Mouse (Mus musculus) embryonic facial prominence, embryonic 12.5 days (tissue): Measurements from ENCODE around the gene Zfp787. TPM values are rescaled to one million over a fixed set of nuclear protein-coding genes. Genes with fewer than 3 reads are reported as not detected.
"Not testable (repeated sequence)": the region's sequence is repeated elsewhere in the genome, so short reads cannot be mapped to it uniquely, and the experiment has no call there.

ENCODE experiments used
- ATAC-seq: fragments of 200-750 bp; cut with Nextera tagmentation; 2 replicates; pipeline ENCODE4 v1.8.0; 2017; ENCODE audit not compliant: insufficient number of reproducible peaks, insufficient read depth, low FRiP score, low TSS enrichment
- H3K27ac ChIP-seq: fragments of 300-500 bp; sonication (generic); 2 replicates; pipeline ENCODE4 v1.5.1; 2016; ENCODE audit warnings: mild to moderate bottlenecking
- H3K27me3 ChIP-seq: fragments of 300-500 bp; sonication (generic); 2 replicates; pipeline ENCODE4 v1.6.1; 2016; ENCODE audit warnings: mild to moderate bottlenecking, moderate library complexity
- H3K36me3 ChIP-seq: fragments of 300-500 bp; sonication (generic); 2 replicates; pipeline ENCODE4 v1.6.1; 2016; ENCODE audit warnings: mild to moderate bottlenecking
- H3K4me1 ChIP-seq: fragments of 300-500 bp; sonication (generic); 2 replicates; pipeline ENCODE4 v1.6.1; 2016
- H3K4me2 ChIP-seq: fragments of 300-500 bp; sonication (generic); replicated peaks from 2 replicates; pipeline ENCODE4 v1.6.1; 2016; ENCODE audit warnings: mild to moderate bottlenecking, moderate library complexity
- H3K4me3 ChIP-seq: fragments of 300-500 bp; sonication (generic); 2 replicates; pipeline ENCODE4 v1.5.1; 2016; ENCODE audit warnings: mild to moderate bottlenecking
- H3K9ac ChIP-seq: fragments of 300-500 bp; sonication (generic); 2 replicates; pipeline ENCODE4 v1.6.1; 2016; ENCODE audit warnings: mild to moderate bottlenecking, moderate library complexity
- H3K9me3 ChIP-seq: fragments of 300-500 bp; sonication (generic); 2 replicates; pipeline ENCODE4 v1.6.1; 2016; ENCODE audit warnings: mild to moderate bottlenecking, moderate library complexity
- WGBS: fragments of 180-500 bp; shearing (Covaris S2); methylation state at CpG from one replicate; pipeline ENCODE4 v1.1.7; 2016; 5-methylcytosine and 5-hydroxymethylcytosine counted together
- polyA plus RNA-seq: library from polyadenylated mRNA; unstranded; fragments of >200 nt; fragmentation: Nextera tagmentation; extraction: Ambion mirVana; gene quantifications from 2 replicates; pipeline ENCODE4 v1.2.1, GENCODE M21; 2016

The Zfp787 gene
- polyA plus RNA-seq, 1 experiment from 2014 or later: 31.9 TPM

DNA sequence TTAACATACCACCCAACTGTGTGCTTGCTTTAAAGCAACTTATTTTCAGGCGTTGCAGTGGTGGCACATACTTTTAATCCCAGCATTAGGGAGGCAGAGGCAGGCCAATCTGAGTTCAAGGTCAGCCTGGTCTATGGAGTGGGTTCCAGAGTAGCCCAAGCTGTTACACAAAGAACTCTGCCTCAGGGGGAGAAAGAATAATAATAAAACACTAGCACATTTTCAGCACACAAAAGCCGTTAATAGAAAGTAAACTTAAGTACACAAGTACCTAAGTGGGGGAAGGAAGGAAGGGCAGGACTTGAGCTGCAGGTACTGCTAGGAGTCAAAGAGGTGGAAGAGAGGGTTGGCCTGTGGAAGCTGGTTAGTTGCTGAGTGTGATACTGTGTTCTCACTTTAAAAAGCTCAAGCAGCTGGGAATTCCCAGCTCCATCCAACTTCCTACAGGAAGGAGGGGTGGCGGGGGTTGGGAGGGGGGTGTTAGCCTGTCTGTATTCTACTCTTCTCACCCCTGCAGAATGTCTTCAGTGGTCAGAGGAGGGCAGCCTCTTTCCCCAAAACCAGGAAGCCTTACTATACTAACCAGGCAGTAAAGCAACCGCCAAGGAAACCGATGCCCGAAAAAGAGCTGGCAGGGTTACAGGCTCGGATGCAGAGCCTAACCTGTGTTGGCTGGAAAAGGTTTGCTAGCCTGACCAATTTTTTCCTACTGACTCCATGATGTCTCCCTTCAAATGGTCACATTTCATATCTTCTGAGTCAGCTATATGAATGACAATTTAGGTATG lies 9.4 kb downstream of the Zfp787 start:
- no peaks in the 10 kb centered on the region for H3K27me3 ChIP-seq
- no peak overlapping the region for H3K27ac ChIP-seq
- H3K9me3 ChIP-seq: no peaks in the 10 kb centered on the region
- peaks cover 6% of the 10 kb centered on the region; the same call in 1 of the 2 replicates for H3K36me3 ChIP-seq
- H3K4me2 ChIP-seq: no peak overlapping the region
- no peak for ATAC-seq
- H3K9ac ChIP-seq: no peak overlapping the region
- WGBS: 84% methylated on average over 7 of the region's 7 CpGs
- H3K4me3 ChIP-seq: no peak overlapping the region
- H3K4me1 ChIP-seq: no peaks in the 10 kb centered on the region

DNA sequence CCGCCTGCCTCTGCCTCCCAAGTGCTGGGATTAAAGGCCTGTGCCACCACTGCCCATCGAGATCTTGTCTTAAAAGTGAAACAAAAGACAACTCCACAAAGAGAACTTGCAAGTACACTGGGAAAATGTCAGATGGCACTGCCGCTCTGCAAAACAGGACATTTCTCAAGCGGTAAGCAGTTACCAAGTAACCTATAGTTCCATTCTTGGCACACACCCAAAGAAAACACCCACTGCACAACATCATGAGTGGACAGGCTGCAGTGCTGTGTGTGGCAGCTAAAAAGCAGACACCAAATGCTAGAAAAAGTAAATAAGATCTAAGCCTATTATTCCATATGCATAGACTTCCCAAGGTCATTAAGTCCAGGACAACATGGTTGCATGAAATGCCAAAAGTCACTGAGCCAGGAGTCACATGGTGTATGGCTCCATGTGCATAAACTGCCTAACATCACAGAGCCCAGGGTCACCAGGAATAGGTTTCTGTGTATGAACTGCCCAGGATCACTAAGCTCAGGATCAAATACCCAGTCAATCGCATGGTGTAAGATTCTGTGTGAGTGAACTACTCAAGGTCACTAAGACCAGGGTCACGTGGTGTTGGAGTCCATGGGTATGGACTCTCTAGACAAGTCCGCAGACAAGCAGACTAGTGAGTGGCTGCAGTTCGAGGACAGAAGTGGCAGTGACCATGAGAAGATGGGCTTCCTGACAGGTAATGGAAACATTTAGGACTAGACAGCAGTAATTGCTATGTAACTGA lies 10.2 kb downstream of the Zfp787 start:
- Histone ChIP-seq H3K9ac (no peak overlapping the region), H3K4me1 (no peaks in the 10 kb centered on the region), H3K9me3 (no peaks in the 10 kb centered on the region), H3K27me3 (no peaks in the 10 kb centered on the region), H3K27ac (no peak overlapping the region), H3K4me3 (no peak overlapping the region), H3K36me3 (peaks cover 6% of the 10 kb centered on the region; the same call in 1 of the 2 replicates), H3K4me2 (no peak overlapping the region)
- ATAC-seq: no peak
- whole genome bisulfite sequencing: 83% methylated on average over 8 of the region's 8 CpGs

GRCm38 (mm10) chr7:6143991-6144531 lies 11.7 kb downstream of the Zfp787 start:
- Histone ChIP-seq H3K4me2 (no peak overlapping the region), H3K36me3 (peaks cover 6% of the 10 kb centered on the region; the same call in 1 of the 2 replicates), H3K4me3 (no peak overlapping the region), H3K9ac (no peak overlapping the region), H3K9me3 (no peaks in the 10 kb centered on the region), H3K27ac (no peak overlapping the region), H3K27me3 (no peaks in the 10 kb centered on the region), H3K4me1 (no peaks in the 10 kb centered on the region)
- no peak for ATAC-seq
- 94% methylated on average over 2 of the region's 2 CpGs for WGBS

- no peak for ATAC-seq
- Histone ChIP-seq H3K9me3 (no peaks in the 10 kb centered on the region), H3K4me2 (no peak overlapping the region), H3K27me3 (no peaks in the 10 kb centered on the region), H3K4me3 (no peak overlapping the region), H3K9ac (no peak overlapping the region), H3K27ac (no peak overlapping the region), H3K36me3 (peaks cover 15% of the 10 kb centered on the region), H3K4me1 (no peaks in the 10 kb centered on the region)
- WGBS: 84% methylated on average over 3 of the region's 3 CpGs
Measured at GRCm38 (mm10) chr7:6139295-6139694, 16.5 kb downstream of the Zfp787 start.

GRCm38 (mm10) chr7:6136497-6136896 lies 19.3 kb downstream of the Zfp787 start:
- no peaks in the 10 kb centered on the region for H3K4me1 ChIP-seq
- peaks cover 35% of the 10 kb centered on the region for H3K36me3 ChIP-seq
- H3K4me3 ChIP-seq: no peak overlapping the region
- peaks cover 18% of the 10 kb centered on the region for H3K9me3 ChIP-seq
- no peak overlapping the region; the same call in 1 of the 2 replicates for H3K9ac ChIP-seq
- H3K27ac ChIP-seq: no peak overlapping the region
- no peak for ATAC-seq
- H3K27me3 ChIP-seq: no peaks in the 10 kb centered on the region
- no peak overlapping the region for H3K4me2 ChIP-seq

DNA sequence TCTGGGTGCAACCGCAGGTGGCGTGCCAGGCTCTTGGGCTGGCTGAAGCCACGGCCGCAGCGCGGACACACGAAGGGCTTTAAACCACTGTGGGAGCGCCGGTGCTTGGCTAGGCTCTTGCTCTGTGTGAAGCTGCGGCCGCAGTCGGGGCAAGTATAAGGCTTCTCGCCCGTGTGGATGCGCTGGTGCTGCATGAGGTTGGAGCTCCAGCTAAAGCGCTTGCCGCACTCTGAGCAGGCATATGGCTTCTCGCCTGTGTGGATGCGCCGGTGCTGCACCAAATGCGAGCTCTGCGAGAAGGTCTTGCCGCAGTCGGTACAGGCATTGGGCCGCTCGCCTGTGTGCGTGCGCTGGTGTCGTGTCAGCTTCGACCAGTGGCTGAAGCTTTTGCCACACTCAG lies 23.2 kb downstream of the Zfp787 start:
- 79% methylated on average over 30 of the region's 30 CpGs for WGBS
- Histone ChIP-seq H3K36me3 (peaks cover 43% of the 10 kb centered on the region), H3K27ac (no peak overlapping the region), H3K4me3 (no peak overlapping the region), H3K4me2 (no peak overlapping the region), H3K9ac (no peak overlapping the region), H3K9me3 (peaks cover 18% of the 10 kb centered on the region), H3K27me3 (no peaks in the 10 kb centered on the region), H3K4me1 (no peaks in the 10 kb centered on the region)
- ATAC-seq: no peak

GRCm38 (mm10) chr7:6130346-6130745 lies 25.5 kb downstream of the Zfp787 start:
- Histone ChIP-seq H3K4me1 (no peaks in the 10 kb centered on the region), H3K27ac (no peak overlapping the region), H3K9ac (no peak overlapping the region), H3K4me2 (no peak overlapping the region), H3K4me3 (no peak overlapping the region), H3K9me3 (peaks cover 18% of the 10 kb centered on the region), H3K36me3 (peaks cover 36% of the 10 kb centered on the region), H3K27me3 (no peaks in the 10 kb centered on the region)
- ATAC-seq: no peak
- 41% methylated on average over 4 of the region's 4 CpGs for WGBS

GRCm38 (mm10) chr7:6126690-6127448 lies 28.9 kb downstream of the Zfp787 start:
- Histone ChIP-seq H3K9ac (no peak overlapping the region), H3K4me2 (no peak overlapping the region), H3K4me1 (no peaks in the 10 kb centered on the region), H3K9me3 (peaks cover 3% of the 10 kb centered on the region; the same call in 1 of the 2 replicates), H3K4me3 (no peak overlapping the region), H3K36me3 (peaks cover 11% of the 10 kb centered on the region), H3K27me3 (no peaks in the 10 kb centered on the region), H3K27ac (no peak overlapping the region)
- 0 out of 2 replicates have a peak, but pooled peaks have one; percentile 36 for ATAC-seq
- WGBS: 34% methylated on average over 7 of the region's 7 CpGs

DNA sequence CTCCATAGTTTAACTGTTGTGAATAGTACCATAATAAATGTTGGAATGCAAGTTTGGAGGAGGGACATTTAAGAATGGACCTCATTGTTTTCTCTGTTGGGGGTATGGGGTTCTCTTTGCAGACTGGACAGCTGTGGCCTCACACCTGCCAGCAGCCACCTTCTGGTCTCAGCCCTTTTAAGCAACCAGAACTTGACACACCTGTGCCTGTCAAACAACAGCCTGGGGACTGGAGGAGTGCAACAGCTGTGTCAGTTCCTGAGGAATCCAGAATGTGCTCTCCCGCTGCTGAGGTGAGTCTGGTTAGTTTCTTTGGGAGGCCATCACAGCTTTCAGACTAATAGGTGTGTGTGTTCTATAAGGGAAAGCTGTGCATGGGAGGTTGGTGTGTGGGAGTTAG lies 34.7 kb downstream of the Zfp787 start:
- 71% methylated on average over 1 of the region's 1 CpGs for WGBS

GRCm38 (mm10) chr7:6120104-6120503 lies 35.7 kb downstream of the Zfp787 start:
- H3K4me2 ChIP-seq: not testable (repeated sequence)
- 82% methylated on average over 2 of the region's 2 CpGs for WGBS

More for the DNA sequence above, 34.7 kb downstream of the Zfp787 start:
- not testable (repeated sequence) for H3K27ac ChIP-seq, H3K9me3 ChIP-seq, H3K9ac ChIP-seq, H3K4me3 ChIP-seq, H3K36me3 ChIP-seq, H3K27me3 ChIP-seq, H3K4me2 ChIP-seq, H3K4me1 ChIP-seq
- 0 out of 2 replicates have a peak, but pooled peaks have one; percentile 47 for ATAC-seq

DNA sequence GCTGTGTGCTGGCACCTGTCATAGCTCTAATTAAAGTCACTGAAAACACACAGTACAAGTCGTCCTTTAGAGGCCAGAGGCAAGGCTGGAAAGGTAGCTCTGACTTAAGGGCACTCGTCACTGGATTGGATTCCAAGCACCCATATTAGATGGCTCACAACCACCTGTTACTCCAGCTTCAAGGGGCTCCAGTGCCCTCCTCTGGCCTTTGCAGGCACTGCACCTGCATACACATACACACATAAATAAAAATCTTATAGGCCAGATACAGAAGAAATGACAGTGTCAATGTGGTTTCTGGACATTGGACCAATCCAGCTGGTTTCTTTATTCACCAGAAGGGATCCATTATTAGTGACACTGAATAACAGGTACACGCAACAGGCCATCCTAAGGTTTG lies 36.3 kb downstream of the Zfp787 start:
- H3K4me3 ChIP-seq: no peak overlapping the region
- no peaks in the 10 kb centered on the region for H3K27me3 ChIP-seq
- H3K4me1 ChIP-seq: no peaks in the 10 kb centered on the region
- WGBS: 75% methylated on average over 3 of the region's 3 CpGs
- no peak for ATAC-seq
- H3K36me3 ChIP-seq: no peaks in the 10 kb centered on the region
- H3K27ac ChIP-seq: no peak overlapping the region
- no peak overlapping the region for H3K9ac ChIP-seq
- H3K9me3 ChIP-seq: no peaks in the 10 kb centered on the region
- H3K4me2 ChIP-seq: no peak overlapping the region

More at GRCm38 (mm10) chr7:6120104-6120503, 35.7 kb downstream of the Zfp787 start:
- not testable (repeated sequence) for H3K36me3 ChIP-seq, H3K27me3 ChIP-seq, ATAC-seq, H3K9ac ChIP-seq, H3K4me1 ChIP-seq, H3K4me3 ChIP-seq, H3K9me3 ChIP-seq, H3K27ac ChIP-seq
